Mouse (Mus musculus): ENCODE measurements around the gene Atxn7. TPM values are rescaled to one million over a fixed set of nuclear protein-coding genes. Genes with fewer than 3 reads are reported as not detected.

Gene Atxn7
- polyA plus RNA-seq, 2 experiments: 6.4 to 18.7 TPM

- Histone ChIP-seq H3K9ac (ENCODE audit: low read depth, low read length, severe bottlenecking) (no peak overlapping the region), H3K4me3 (replicated peaks; ENCODE audit: low read length) (no peak overlapping the region), H3K27me3 (ENCODE audit: control insufficient read depth, insufficient read depth, low read length) (no peaks in the 10 kb centered on the region), H3K27ac (replicated peaks; ENCODE audit: low read depth, low read length) (no peak overlapping the region), H3K4me1 (ENCODE audit: control insufficient read depth, insufficient read depth, low read length) (no peaks in the 10 kb centered on the region), H3K9me3 (ENCODE audit: control insufficient read depth, low read length) (no peaks in the 10 kb centered on the region), H3K4me2 (replicated peaks; ENCODE audit: low read depth, low read length, severe bottlenecking) (no peak overlapping the region), H3K36me3 (ENCODE audit: control insufficient read depth, insufficient read depth, low read length) (no peaks in the 10 kb centered on the region)
- ATAC-seq (ENCODE audit: low FRiP score, low read depth) (no peak), DNase-seq (ENCODE audit: low spot score) (no peak)
- TF ChIP-seq POLR2A (IDR thresholded peaks at IDR 0.05; ENCODE audit: borderline replicate concordance, extremely low read depth, insufficient read depth, insufficient read length): no peak
- 59% methylated on average over 2 of the region's 2 CpGs for WGBS
These were observed 27.2 kb downstream of the Atxn7 start for GRCm38 (mm10) chr14:13988397-13988796.

GRCm38 (mm10) chr14:13990741-13991140, 29.5 kb downstream of the Atxn7 start:
- TF ChIP-seq POLR2A (IDR thresholded peaks at IDR 0.05; ENCODE audit: borderline replicate concordance, extremely low read depth, insufficient read depth, insufficient read length): no peak
- no peaks in the 10 kb centered on the region for H3K4me1 ChIP-seq (ENCODE audit: control insufficient read depth, insufficient read depth, low read length)
- no peak overlapping the region for H3K9ac ChIP-seq (ENCODE audit: low read depth, low read length, severe bottlenecking)
- 78% methylated on average over 3 of the region's 3 CpGs for WGBS
- H3K4me2 ChIP-seq (replicated peaks; ENCODE audit: low read depth, low read length, severe bottlenecking): no peak overlapping the region
- DNase-seq (ENCODE audit: low spot score) (no peak), ATAC-seq (ENCODE audit: low FRiP score, low read depth) (no peak)
- no peaks in the 10 kb centered on the region for H3K36me3 ChIP-seq (ENCODE audit: control insufficient read depth, insufficient read depth, low read length)
- H3K27me3 ChIP-seq (ENCODE audit: control insufficient read depth, insufficient read depth, low read length): no peaks in the 10 kb centered on the region
- H3K9me3 ChIP-seq (ENCODE audit: control insufficient read depth, low read length): no peaks in the 10 kb centered on the region
- no peak overlapping the region for H3K27ac ChIP-seq (replicated peaks; ENCODE audit: low read depth, low read length)
- H3K4me3 ChIP-seq (replicated peaks; ENCODE audit: low read length): no peak overlapping the region

GRCm38 (mm10) chr14:13995206-13996097, 34.2 kb downstream of the Atxn7 start:
- no peak overlapping the region for H3K27ac ChIP-seq (replicated peaks; ENCODE audit: low read depth, low read length)
- DNase-seq (ENCODE audit: low spot score): no peak
- H3K27me3 ChIP-seq (ENCODE audit: control insufficient read depth, insufficient read depth, low read length): no peaks in the 10 kb centered on the region
- no peak for ATAC-seq (ENCODE audit: low FRiP score, low read depth)
- H3K4me3 ChIP-seq (replicated peaks; ENCODE audit: low read length): no peak overlapping the region
- H3K4me2 ChIP-seq (replicated peaks; ENCODE audit: low read depth, low read length, severe bottlenecking): no peak overlapping the region
- no peak overlapping the region for H3K9ac ChIP-seq (ENCODE audit: low read depth, low read length, severe bottlenecking)
- H3K36me3 ChIP-seq (ENCODE audit: control insufficient read depth, insufficient read depth, low read length): no peaks in the 10 kb centered on the region
- H3K9me3 ChIP-seq (ENCODE audit: control insufficient read depth, low read length): no peaks in the 10 kb centered on the region
- H3K4me1 ChIP-seq (ENCODE audit: control insufficient read depth, insufficient read depth, low read length): no peaks in the 10 kb centered on the region
- WGBS: 74% methylated on average over 9 of the region's 9 CpGs
- TF ChIP-seq POLR2A (IDR thresholded peaks at IDR 0.05; ENCODE audit: borderline replicate concordance, extremely low read depth, insufficient read depth, insufficient read length): no peak

GRCm38 (mm10) chr14:14002771-14003170, 41.5 kb downstream of the Atxn7 start:
- DNase-seq (ENCODE audit: low spot score) (no peak), ATAC-seq (ENCODE audit: low FRiP score, low read depth) (no peak)
- H3K9me3 ChIP-seq (ENCODE audit: control insufficient read depth, low read length): no peaks in the 10 kb centered on the region
- TF ChIP-seq POLR2A (IDR thresholded peaks at IDR 0.05; ENCODE audit: borderline replicate concordance, extremely low read depth, insufficient read depth, insufficient read length): no peak
- H3K36me3 ChIP-seq (ENCODE audit: control insufficient read depth, insufficient read depth, low read length): no peaks in the 10 kb centered on the region
- H3K4me3 ChIP-seq (replicated peaks; ENCODE audit: low read length): no peak overlapping the region
- H3K27ac ChIP-seq (replicated peaks; ENCODE audit: low read depth, low read length): no peak overlapping the region
- no peaks in the 10 kb centered on the region for H3K4me1 ChIP-seq (ENCODE audit: control insufficient read depth, insufficient read depth, low read length)
- H3K27me3 ChIP-seq (ENCODE audit: control insufficient read depth, insufficient read depth, low read length): no peaks in the 10 kb centered on the region
- 95% methylated on average over 7 of the region's 7 CpGs for WGBS
- H3K9ac ChIP-seq (ENCODE audit: low read depth, low read length, severe bottlenecking): no peak overlapping the region
- H3K4me2 ChIP-seq (replicated peaks; ENCODE audit: low read depth, low read length, severe bottlenecking): no peak overlapping the region

GRCm38 (mm10) chr14:14009712-14010111, 48.5 kb downstream of the Atxn7 start:
- no peaks in the 10 kb centered on the region for H3K27me3 ChIP-seq (ENCODE audit: control insufficient read depth, insufficient read depth, low read length)
- H3K4me3 ChIP-seq (replicated peaks; ENCODE audit: low read length): no peak overlapping the region
- no peaks in the 10 kb centered on the region for H3K9me3 ChIP-seq (ENCODE audit: control insufficient read depth, low read length)
- H3K36me3 ChIP-seq (ENCODE audit: control insufficient read depth, insufficient read depth, low read length): no peaks in the 10 kb centered on the region
- TF ChIP-seq POLR2A (IDR thresholded peaks at IDR 0.05; ENCODE audit: borderline replicate concordance, extremely low read depth, insufficient read depth, insufficient read length): no peak
- peaks cover 5% of the 10 kb centered on the region; the same call in 1 of the 2 replicates for H3K4me1 ChIP-seq (ENCODE audit: control insufficient read depth, insufficient read depth, low read length)
- DNase-seq (ENCODE audit: low spot score) (no peak), ATAC-seq (ENCODE audit: low FRiP score, low read depth) (no peak)
- no peak overlapping the region for H3K27ac ChIP-seq (replicated peaks; ENCODE audit: low read depth, low read length)
- WGBS: 78% methylated on average over 6 of the region's 6 CpGs
- H3K4me2 ChIP-seq (replicated peaks; ENCODE audit: low read depth, low read length, severe bottlenecking): no peak overlapping the region
- H3K9ac ChIP-seq (ENCODE audit: low read depth, low read length, severe bottlenecking): no peak overlapping the region
